Mouse (Mus musculus) limb, embryonic 11.5 days (tissue): ENCODE measurements around the gene Poldip2. TPM values are rescaled to one million over a fixed set of nuclear protein-coding genes. Genes with fewer than 3 reads are reported as not detected.

Source experiments
- ATAC-seq: fragments of 200-750 bp; cut with Nextera tagmentation; 2 replicates; pipeline ENCODE4 v1.8.0; 2017; ENCODE audit warnings: low read depth; ENCODE audit not compliant: insufficient number of reproducible peaks, low FRiP score, low TSS enrichment
- DNase-seq: peaks from one replicate; pipeline ENCODE4 v3.0.0-alpha.2; 2015; ENCODE audit warnings: low spot score
- H3K27ac ChIP-seq: fragments of 300-500 bp; sonication (generic); replicated peaks from 2 replicates; pipeline ENCODE4 v1.5.1; 2014; ENCODE audit warnings: low read depth, mild to moderate bottlenecking, low read length
- H3K27me3 ChIP-seq: fragments of 300-500 bp; sonication (generic); 2 replicates; pipeline ENCODE4 v1.6.1; 2014; ENCODE audit warnings: mild to moderate bottlenecking, low read length, mixed read lengths; ENCODE audit not compliant: control insufficient read depth, insufficient read depth
- H3K36me3 ChIP-seq: fragments of 300-500 bp; sonication (generic); 2 replicates; pipeline ENCODE4 v1.6.1; 2014; ENCODE audit warnings: mild to moderate bottlenecking, low read length, moderate library complexity, mixed read lengths; ENCODE audit not compliant: control insufficient read depth, insufficient read depth
- H3K4me1 ChIP-seq: fragments of 300-500 bp; sonication (generic); 2 replicates; pipeline ENCODE4 v1.6.1; 2014; ENCODE audit warnings: low read length, mixed read lengths; ENCODE audit not compliant: control insufficient read depth, insufficient read depth
- H3K4me2 ChIP-seq: fragments of 300-500 bp; sonication (generic); 2 replicates; pipeline ENCODE4 v1.6.1; 2014; ENCODE audit warnings: low read depth, mild to moderate bottlenecking, moderate library complexity; ENCODE audit not compliant: severe bottlenecking
- H3K4me3 ChIP-seq: fragments of 300-500 bp; sonication (generic); 2 replicates; pipeline ENCODE4 v1.5.1; 2014; ENCODE audit warnings: low read depth, low read length
- H3K9ac ChIP-seq: fragments of 300-500 bp; sonication (generic); 2 replicates; pipeline ENCODE4 v1.6.1; 2014; ENCODE audit warnings: mild to moderate bottlenecking, low read length
- H3K9me3 ChIP-seq: fragments of 300-500 bp; sonication (generic); 2 replicates; pipeline ENCODE4 v1.6.1; 2016; ENCODE audit warnings: low read length; ENCODE audit not compliant: control insufficient read depth
- WGBS: fragments of 180-500 bp; shearing (Covaris S2); extraction: QIAGEN DNeasy Blood & Tissue Kit; methylation state at CpG from one replicate; pipeline ENCODE4 v1.1.7; 2014; 5-methylcytosine and 5-hydroxymethylcytosine counted together
- polyA plus RNA-seq: library from polyadenylated mRNA; unstranded; fragments of >200 nt; fragmentation: Nextera tagmentation; extraction: Ambion mirVana; gene quantifications from 2 replicates; pipeline ENCODE4 v1.2.1, GENCODE M21; 2014

The Poldip2 gene
- 164 and 165 TPM in 2 replicates for polyA plus RNA-seq

GRCm38 (mm10) chr11:78512025-78512957, at the start of gene Poldip2, which contains the start of gene Tmem199:
TSS of gene Poldip2 (plus strand) at chr11:78512193.
TSS of gene Tmem199 (minus strand) at chr11:78512172.
- Histone ChIP-seq H3K36me3 (peaks cover 30% of the 10 kb centered on the region), H3K9me3 (no peaks in the 10 kb centered on the region), H3K9ac (peak within 1 kb of the TSS; percentile 98), H3K27me3 (no peaks in the 10 kb centered on the region), H3K4me3 (peak within 1 kb of the TSS; percentile 94), H3K4me2 (peak within 1 kb of the TSS; percentile 88), H3K4me1 (peaks cover 7% of the 10 kb centered on the region), H3K27ac (peak within 1 kb of the TSS; percentile 56)
- DNase-seq (peak; percentile 93), ATAC-seq (peak; percentile 94)
- WGBS: under 1% methylated on average over 67 of the region's 67 CpGs

GRCm38 (mm10) chr11:78462669-78463068, 49.3 kb upstream of the Poldip2 start:
- no peaks in the 10 kb centered on the region for H3K27me3 ChIP-seq
- H3K9me3 ChIP-seq: no peaks in the 10 kb centered on the region
- no peak overlapping the region for H3K4me3 ChIP-seq
- 0 out of 2 replicates have a peak, but pooled peaks cover 3% of the 10 kb centered on the region for H3K4me1 ChIP-seq
- no peak overlapping the region for H3K27ac ChIP-seq
- ATAC-seq (no peak), DNase-seq (no peak)
- H3K36me3 ChIP-seq: no peaks in the 10 kb centered on the region
- H3K4me2 ChIP-seq: no peak overlapping the region
- 82% methylated on average over 5 of the region's 5 CpGs for WGBS
- H3K9ac ChIP-seq: no peak overlapping the region

GRCm38 (mm10) chr11:78463286-78464036, 48.5 kb upstream of the Poldip2 start:
- Histone ChIP-seq H3K9ac (no peak overlapping the region), H3K4me1 (0 out of 2 replicates have a peak, but pooled peaks cover 3% of the 10 kb centered on the region), H3K27me3 (no peaks in the 10 kb centered on the region), H3K9me3 (no peaks in the 10 kb centered on the region), H3K36me3 (no peaks in the 10 kb centered on the region), H3K4me3 (no peak overlapping the region), H3K4me2 (no peak overlapping the region), H3K27ac (no peak overlapping the region)
- ATAC-seq (no peak), DNase-seq (no peak)
- WGBS: 63% methylated on average over 13 of the region's 13 CpGs

- ATAC-seq (no peak), DNase-seq (no peak)
- Histone ChIP-seq H3K27me3 (no peaks in the 10 kb centered on the region), H3K9ac (peak overlapping the region; percentile 86), H3K4me2 (peak overlapping the region; percentile 91), H3K4me3 (peak overlapping the region; percentile 78), H3K4me1 (0 out of 2 replicates have a peak, but pooled peaks cover 3% of the 10 kb centered on the region), H3K27ac (no peak overlapping the region), H3K9me3 (no peaks in the 10 kb centered on the region), H3K36me3 (no peaks in the 10 kb centered on the region)
- WGBS: 51% methylated on average over 9 of the region's 9 CpGs
These were observed 46.9 kb upstream of the Poldip2 start for GRCm38 (mm10) chr11:78465116-78465515.

- Histone ChIP-seq H3K36me3 (no peaks in the 10 kb centered on the region), H3K27ac (peak within 1 kb of the TSS; percentile 90), H3K27me3 (no peaks in the 10 kb centered on the region), H3K9me3 (no peaks in the 10 kb centered on the region), H3K4me3 (peak within 1 kb of the TSS; percentile 78), H3K4me2 (peak within 1 kb of the TSS; percentile 91), H3K4me1 (0 out of 2 replicates have a peak, but pooled peaks cover 3% of the 10 kb centered on the region), H3K9ac (peak within 1 kb of the TSS; percentile 86)
- under 1% methylated on average over 41 of the region's 41 CpGs for WGBS
- DNase-seq: peak; percentile 93
- ATAC-seq: peak; percentile 96
These were observed 46.3 kb upstream of the Poldip2 start, which contains the start of gene Slc46a1 for GRCm38 (mm10) chr11:78465568-78466180. TSS of gene Slc46a1 (plus strand) at chr11:78465697.

- H3K4me3 ChIP-seq: peak overlapping the region; percentile 78
- H3K27ac ChIP-seq: peak overlapping the region; percentile 90; the same call in 1 of the 2 replicates
- no peaks in the 10 kb centered on the region for H3K27me3 ChIP-seq
- H3K36me3 ChIP-seq: no peaks in the 10 kb centered on the region
- peak; percentile 28; the same call in 1 of the 2 replicates for ATAC-seq
- peak overlapping the region; percentile 91 for H3K4me2 ChIP-seq
- no peaks in the 10 kb centered on the region for H3K9me3 ChIP-seq
- 0 out of 2 replicates have a peak, but pooled peaks cover 3% of the 10 kb centered on the region for H3K4me1 ChIP-seq
- no peak for DNase-seq
- H3K9ac ChIP-seq: peak overlapping the region; percentile 86; the same call in 1 of the 2 replicates
- WGBS: 77% methylated on average over 23 of the region's 23 CpGs
These were observed 45.6 kb upstream of the Poldip2 start for GRCm38 (mm10) chr11:78466242-78466912.

- H3K4me2 ChIP-seq: no peak overlapping the region
- no peak overlapping the region for H3K4me3 ChIP-seq
- WGBS: 86% methylated on average over 7 of the region's 7 CpGs
- no peak for ATAC-seq
- DNase-seq: no peak
- H3K36me3 ChIP-seq: no peaks in the 10 kb centered on the region
- no peaks in the 10 kb centered on the region for H3K27me3 ChIP-seq
- no peak overlapping the region for H3K27ac ChIP-seq
- H3K9me3 ChIP-seq: no peaks in the 10 kb centered on the region
- 0 out of 2 replicates have a peak, but pooled peaks cover 3% of the 10 kb centered on the region for H3K4me1 ChIP-seq
- no peak overlapping the region for H3K9ac ChIP-seq
These were observed 44.5 kb upstream of the Poldip2 start for GRCm38 (mm10) chr11:78467515-78467914.
